Mouse (Mus musculus) gastrocnemius, adult 2 months (tissue): ENCODE measurements around the gene Prune1. TPM values are rescaled to one million over a fixed set of nuclear protein-coding genes. Genes with fewer than 3 reads are reported as not detected.

Source experiments
- DNase-seq: peaks from one replicate; pipeline ENCODE4 v3.0.0; 2022
- H3K27ac ChIP-seq: fragments of 200-600 bp; 2 replicates; pipeline ENCODE4 v1.8.1; 2022; ENCODE audit warnings: mild to moderate bottlenecking
- H3K4me3 ChIP-seq: fragments of 200-600 bp; 2 replicates; pipeline ENCODE4 v1.8.1; 2022; ENCODE audit warnings: mild to moderate bottlenecking, moderate library complexity
- CTCF ChIP-seq: fragments of 200-600 bp; IDR thresholded peaks from 2 replicates; pipeline ENCODE4 v1.8.1; 2022; ENCODE audit warnings: antibody characterized with exemption, mild to moderate bottlenecking, moderate library complexity
- intact Hi-C: fragments of 180-260 bp; cut with DNase I; formaldehyde crosslinking; loops from one replicate; pipeline ENCODE4 v1.15.1; 2025
- total RNA-seq, 2 experiments: library from RNA; stranded (reverse); gene quantifications; 2 replicates each; pipeline ENCODE4 v1.2.3; 2021

The Prune1 gene
- total RNA-seq, 2 experiments from 2014 or later = 45.8 to 46.9 TPM

- DNase-seq = peak; percentile 96
- intact Hi-C loops = no loop called here
- H3K4me3 ChIP-seq = peak overlapping the region; percentile 91
- TF ChIP-seq CTCF = peak; percentile 47
- peak overlapping the region; percentile 99 for H3K27ac ChIP-seq
These were observed 33.4 kb upstream of the Prune1 start for GRCm38 (mm10) chr3:95315094-95315843.

- DNase-seq = no peak
- peak within 1 kb of the TSS; percentile 91 for H3K4me3 ChIP-seq
- H3K27ac ChIP-seq = peak within 1 kb of the TSS; percentile 99
- TF ChIP-seq CTCF = no peak
- intact Hi-C loops = no loop called here
These were observed 32.7 kb upstream of the Prune1 start, which contains the start of gene Cers2 for GRCm38 (mm10) chr3:95314486-95315093. Cers2 (plus strand) TSS chr3:95314791.

- no peak overlapping the region for H3K27ac ChIP-seq
- DNase-seq = no peak
- intact Hi-C loops = no loop called here
- no peak for TF ChIP-seq CTCF
- H3K4me3 ChIP-seq = no peak overlapping the region
These were observed 32.2 kb upstream of the Prune1 start for GRCm38 (mm10) chr3:95314075-95314474.

GRCm38 (mm10) chr3:95313476-95313875 is 31.6 kb upstream of the Prune1 start:
- no peak overlapping the region for H3K4me3 ChIP-seq
- intact Hi-C loops = no loop called here
- TF ChIP-seq CTCF = no peak
- peak overlapping the region; percentile 31 for H3K27ac ChIP-seq
- DNase-seq = no peak

GRCm38 (mm10) chr3:95312623-95313022 is 30.7 kb upstream of the Prune1 start:
- Histone ChIP-seq H3K27ac (peak overlapping the region; percentile 72), H3K4me3 (no peak overlapping the region)
- intact Hi-C loops = no loop called here
- peak; percentile 55 for DNase-seq
- TF ChIP-seq CTCF = no peak

- Histone ChIP-seq H3K27ac (peak overlapping the region; percentile 9), H3K4me3 (no peak overlapping the region)
- peak; percentile 72 for DNase-seq
- TF ChIP-seq CTCF = peak; percentile 73
- intact Hi-C loops = loop anchor here (2.0 kb wide), 1 partner anchor 24 kb away; no protein-coding TSS in a partner anchor
These were observed 29.3 kb upstream of the Prune1 start for GRCm38 (mm10) chr3:95310968-95311882.

GRCm38 (mm10) chr3:95310496-95310895 is 28.6 kb upstream of the Prune1 start:
- Histone ChIP-seq H3K4me3 (no peak overlapping the region), H3K27ac (no peak overlapping the region)
- no peak for TF ChIP-seq CTCF
- intact Hi-C loops = loop anchor here (2.0 kb wide), 1 partner anchor 24 kb away; no protein-coding TSS in a partner anchor
- DNase-seq = no peak

GRCm38 (mm10) chr3:95307100-95307499 is 25.2 kb upstream of the Prune1 start, which contains the start of gene Anxa9:
Anxa9 (minus strand) TSS chr3:95307176.
- no peak for TF ChIP-seq CTCF
- Histone ChIP-seq H3K4me3 (no peak within 1 kb of the TSS), H3K27ac (no peak within 1 kb of the TSS)
- no peak for DNase-seq
- intact Hi-C loops = no loop called here

GRCm38 (mm10) chr3:95306244-95306643 is 24.4 kb upstream of the Prune1 start:
- no peak overlapping the region for H3K27ac ChIP-seq
- TF ChIP-seq CTCF = no peak
- intact Hi-C loops = no loop called here
- no peak for DNase-seq
- H3K4me3 ChIP-seq = no peak overlapping the region

- intact Hi-C loops = no loop called here
- DNase-seq = no peak
These were observed 19.4 kb upstream of the Prune1 start for GRCm38 (mm10) chr3:95301204-95301796.

GRCm38 (mm10) chr3:95298018-95298417 is 16.1 kb upstream of the Prune1 start:
- Histone ChIP-seq H3K4me3 (no peak overlapping the region), H3K27ac (no peak overlapping the region)
- intact Hi-C loops = no loop called here
- DNase-seq = no peak
- no peak for TF ChIP-seq CTCF

More at GRCm38 (mm10) chr3:95301204-95301796, 19.4 kb upstream of the Prune1 start:
- Histone ChIP-seq H3K27ac (no peak overlapping the region), H3K4me3 (no peak overlapping the region)
- no peak for TF ChIP-seq CTCF

GRCm38 (mm10) chr3:95296103-95296469 is 14.2 kb upstream of the Prune1 start:
- intact Hi-C loops = no loop called here
- H3K27ac ChIP-seq = no peak overlapping the region
- DNase-seq = no peak

More at GRCm38 (mm10) chr3:95296103-95296469, 14.2 kb upstream of the Prune1 start:
- peak; percentile 76 for TF ChIP-seq CTCF
- H3K4me3 ChIP-seq = no peak overlapping the region
